1 mouse cellular context compared by ENCODE assay signal in genomic region chr6:39429007-39429788, GRCm38 (mm10).
TF ChIP-seq lines count a peak whose summit lies in the region.

No protein-coding gene starts in this region.

TF ChIP-seq in MEL, 35 proteins besides CTCF, POLR2A, EP300 and RAD21 (continued from another document):
- TF ChIP-seq SMC3 (IDR thresholded peaks at IDR 0.05; ENCODE audit: low read depth, low read length), result no peak
- TF ChIP-seq POLR2AphosphoS5 (IDR thresholded peaks at IDR 0.05; ENCODE audit: borderline replicate concordance, low read depth, low read length), result no peak; the same call in 1 of the 2 replicates
- TF ChIP-seq ELF1 (IDR thresholded peaks at IDR 0.05; ENCODE audit: low read depth, low read length), result no peak
- TF ChIP-seq TAL1 (IDR thresholded peaks at IDR 0.05; ENCODE audit: low read length), result peak; percentile 81
- TF ChIP-seq NRF1 (IDR thresholded peaks at IDR 0.05; ENCODE audit: insufficient read depth, low read depth, low read length, poor library complexity, severe bottlenecking), result no peak
- TF ChIP-seq E2F4 (IDR thresholded peaks at IDR 0.05; ENCODE audit: borderline replicate concordance, low read depth, low read length), result no peak
- peak; percentile 52; the same call in 1 of the 2 replicates for TF ChIP-seq JUND (IDR thresholded peaks at IDR 0.05; ENCODE audit: low read depth, low read length)
- no peak for TF ChIP-seq MAZ (IDR thresholded peaks at IDR 0.05; ENCODE audit: low read depth, low read length)
- peak; percentile 75; the same call in 1 of the 2 replicates for TF ChIP-seq MAFK (IDR thresholded peaks at IDR 0.05; ENCODE audit: borderline replicate concordance, low read depth, low read length)
- no peak for TF ChIP-seq NELFE (IDR thresholded peaks at IDR 0.05; ENCODE audit: low read depth, low read length)
- 0 out of 2 replicates have a peak, but pooled peaks have one; percentile 24 for TF ChIP-seq HCFC1 (IDR thresholded peaks at IDR 0.05; ENCODE audit: low read depth, low read length)
- peak; percentile 93 for TF ChIP-seq ZNF384 (IDR thresholded peaks at IDR 0.05; ENCODE audit: low read depth, low read length)
- peak; percentile 91 for TF ChIP-seq RCOR1 (IDR thresholded peaks at IDR 0.05; ENCODE audit: low read depth, low read length)
- TF ChIP-seq ZKSCAN1 (IDR thresholded peaks at IDR 0.05; ENCODE audit: low read depth, low read length), result no peak
- TF ChIP-seq CHD2 (IDR thresholded peaks at IDR 0.05; ENCODE audit: low read length), result no peak
- TF ChIP-seq ETS1 (IDR thresholded peaks at IDR 0.05; ENCODE audit: low read depth, low read length), result peak; percentile 89
- no peak for TF ChIP-seq MEF2A (IDR thresholded peaks at IDR 0.05; ENCODE audit: extremely low read depth, insufficient replicate concordance, low read depth, low read length, poor library complexity, severe bottlenecking)
- no peak for TF ChIP-seq USF2 (IDR thresholded peaks at IDR 0.05; ENCODE audit: borderline replicate concordance in 1 of 2, insufficient read depth in 1 of 2, low read depth in 1 of 2, low read length in 2 of 2)
- TF ChIP-seq GATA1 (IDR thresholded peaks at IDR 0.05; ENCODE audit: low read depth, low read length), result peak; percentile 91
- 0 out of 2 replicates have a peak, but pooled peaks have one; percentile 7 for TF ChIP-seq ZC3H11A (IDR thresholded peaks at IDR 0.05; ENCODE audit: low read depth, low read length)
- 0 out of 2 replicates have a peak, but pooled peaks have one; percentile 29 for TF ChIP-seq ZMIZ1 (IDR thresholded peaks at IDR 0.05; ENCODE audit: low read depth, low read length)
- TF ChIP-seq GABPA (IDR thresholded peaks at IDR 0.05; ENCODE audit: low read depth, low read length), result no peak
- TF ChIP-seq TCF12 (IDR thresholded peaks at IDR 0.05; ENCODE audit: low read depth, low read length), result peak; percentile 87
- TF ChIP-seq SIN3A (IDR thresholded peaks at IDR 0.05; ENCODE audit: low read length), result peak; percentile 80
- TF ChIP-seq KAT2A (conservative IDR thresholded peaks at IDR 0.05; ENCODE audit: low read depth, low read length), result no peak
- TF ChIP-seq USF1 (IDR thresholded peaks at IDR 0.05; ENCODE audit: low read depth, low read length), result 0 out of 2 replicates have a peak, but pooled peaks have one; percentile 17
- no peak for TF ChIP-seq MYB (IDR thresholded peaks at IDR 0.05; ENCODE audit: low read depth, low read length)
- peak; percentile 84 for TF ChIP-seq MYC (IDR thresholded peaks at IDR 0.05; ENCODE audit: low read depth, low read length)
- peak; percentile 67 for TF ChIP-seq BHLHE40 (IDR thresholded peaks at IDR 0.05; ENCODE audit: borderline replicate concordance, low read depth, low read length)
TF ChIP-seq in MEL: peak in this region for 17.
